Mouse (Mus musculus) cerebellum, adult 2 months (tissue): ENCODE results near the gene Cfap61. TPM values are rescaled to one million over a fixed set of nuclear protein-coding genes. Genes with fewer than 3 reads are reported as not detected.
A peak's percentile ranks its signal among the peaks of the same experiment; 100 is the strongest.

Source experiments
- DNase-seq, 2 experiments: peaks; one replicate each; pipeline ENCODE4 v3.0.0; 2021
- H3K27ac ChIP-seq: fragments of 200-500 bp; 2 replicates; pipeline ENCODE4 v1.5.1; 2012; ENCODE audit warnings: low read length, control low read depth, inconsistent platforms; ENCODE audit not compliant: insufficient read depth
- H3K27me3 ChIP-seq: fragments of 200-500 bp; 2 replicates; pipeline ENCODE4 v1.6.1; 2012; ENCODE audit warnings: inconsistent platforms, mild to moderate bottlenecking, low read length, moderate library complexity; ENCODE audit not compliant: control insufficient read depth, insufficient read depth
- H3K4me1 ChIP-seq: fragments of 200-500 bp; 2 replicates; pipeline ENCODE4 v1.6.1; 2011; ENCODE audit warnings: low read length; ENCODE audit not compliant: control insufficient read depth, insufficient read depth
- H3K4me3 ChIP-seq: fragments of 200-500 bp; replicated peaks from 2 replicates; pipeline ENCODE3; 2011; ENCODE audit warnings: mild to moderate bottlenecking, low read depth, low read length, control low read depth; ENCODE audit not compliant: insufficient read depth
- CTCF ChIP-seq: fragments of 200-500 bp; IDR thresholded peaks from 2 replicates; pipeline ENCODE4 v1.5.1; 2011; ENCODE audit warnings: low read depth, mild to moderate bottlenecking, control low read depth, low read length, moderate library complexity, borderline replicate concordance; ENCODE audit not compliant: insufficient read depth
- POLR2A ChIP-seq: fragments of 200-500 bp; IDR thresholded peaks from 2 replicates; pipeline ENCODE4 v1.6.1; 2011; ENCODE audit warnings: low read length, control low read depth, borderline replicate concordance; ENCODE audit not compliant: insufficient read depth
- WGBS: fragments of 180-500 bp; shearing (Covaris S2); methylation state at CpG from one replicate; pipeline ENCODE4 v1.1.7; 2018; 5-methylcytosine and 5-hydroxymethylcytosine counted together
- polyA plus RNA-seq: library from polyadenylated mRNA; depleted of rRNA; stranded (reverse); fragments of >200 nt; gene quantifications from 2 replicates; pipeline ENCODE4 v1.2.3, GENCODE M21; 2012

The Cfap61 gene
- polyA plus RNA-seq, 1 experiment: 1.0 TPM

- WGBS: 66% methylated on average over 3 of the region's 3 CpGs
- peak in 1 of 2 experiments; percentile 24 for DNase-seq
- Histone ChIP-seq H3K27ac (no peak overlapping the region), H3K4me3 (no peak overlapping the region), H3K27me3 (no peaks in the 10 kb centered on the region), H3K4me1 (peaks cover 7% of the 10 kb centered on the region; the same call in 1 of the 2 replicates)
- TF ChIP-seq CTCF (peak; percentile 12; the same call in 1 of the 2 replicates), POLR2A (no peak)
These were observed 321.8 kb downstream of the Cfap61 start for GRCm38 (mm10) chr2:146256321-146256875.

GRCm38 (mm10) chr2:146257037-146257436, 322.5 kb downstream of the Cfap61 start:
- H3K4me1 ChIP-seq: peaks cover 7% of the 10 kb centered on the region; the same call in 1 of the 2 replicates
- no peaks in the 10 kb centered on the region for H3K27me3 ChIP-seq
- WGBS: 48% methylated on average over 3 of the region's 3 CpGs
- H3K4me3 ChIP-seq: no peak overlapping the region
- DNase-seq: no peak
- no peak overlapping the region for H3K27ac ChIP-seq
- TF ChIP-seq CTCF (no peak), POLR2A (no peak)

GRCm38 (mm10) chr2:146257609-146258008, 323.0 kb downstream of the Cfap61 start:
- 87% methylated on average over 3 of the region's 3 CpGs for WGBS
- Histone ChIP-seq H3K27me3 (no peaks in the 10 kb centered on the region), H3K4me3 (no peak overlapping the region), H3K4me1 (peaks cover 7% of the 10 kb centered on the region; the same call in 1 of the 2 replicates), H3K27ac (no peak overlapping the region)
- DNase-seq: no peak
- no peak for TF ChIP-seq POLR2A
- TF ChIP-seq CTCF: no peak

GRCm38 (mm10) chr2:146258736-146259469, 324.3 kb downstream of the Cfap61 start:
- no peak overlapping the region for H3K4me3 ChIP-seq
- no peak overlapping the region for H3K27ac ChIP-seq
- no peak for TF ChIP-seq CTCF
- peaks cover 7% of the 10 kb centered on the region; the same call in 1 of the 2 replicates for H3K4me1 ChIP-seq
- peak in 1 of 2 experiments; percentile 29 for DNase-seq
- WGBS: 64% methylated on average over 10 of the region's 10 CpGs
- H3K27me3 ChIP-seq: no peaks in the 10 kb centered on the region

GRCm38 (mm10) chr2:146259787-146260560, 325.4 kb downstream of the Cfap61 start:
- WGBS: 81% methylated on average over 18 of the region's 18 CpGs
- H3K27ac ChIP-seq: no peak overlapping the region
- H3K4me3 ChIP-seq: no peak overlapping the region
- DNase-seq: no peak
- peaks cover 9% of the 10 kb centered on the region; the same call in 1 of the 2 replicates for H3K4me1 ChIP-seq
- no peak for TF ChIP-seq CTCF
- TF ChIP-seq POLR2A: no peak
- no peaks in the 10 kb centered on the region for H3K27me3 ChIP-seq

GRCm38 (mm10) chr2:146261146-146261545, 326.6 kb downstream of the Cfap61 start:
- H3K27ac ChIP-seq: no peak overlapping the region
- H3K27me3 ChIP-seq: no peaks in the 10 kb centered on the region
- TF ChIP-seq CTCF (no peak), POLR2A (no peak)
- DNase-seq: no peak
- peaks cover 11% of the 10 kb centered on the region; the same call in 1 of the 2 replicates for H3K4me1 ChIP-seq
- H3K4me3 ChIP-seq: no peak overlapping the region
- 90% methylated on average over 4 of the region's 4 CpGs for WGBS

GRCm38 (mm10) chr2:146262215-146262614, 327.6 kb downstream of the Cfap61 start:
- TF ChIP-seq POLR2A (no peak), CTCF (no peak)
- Histone ChIP-seq H3K4me1 (peaks cover 11% of the 10 kb centered on the region; the same call in 1 of the 2 replicates), H3K27ac (no peak overlapping the region), H3K27me3 (no peaks in the 10 kb centered on the region), H3K4me3 (no peak overlapping the region)
- DNase-seq: no peak
- WGBS: 63% methylated on average over 10 of the region's 10 CpGs
